Mouse (Mus musculus) testis, postnatal 10 days (tissue): ENCODE data around the gene Cenpb.
"Not testable (repeated sequence)": the region's sequence is repeated elsewhere in the genome, so short reads cannot be mapped to it uniquely, and the experiment has no call there.

Experiments
- DNase-seq: peaks from one replicate; pipeline ENCODE4 v3.0.0; 2021; ENCODE audit warnings: low spot score

The Cenpb gene

GRCm38 (mm10) chr2:131179990-131180587 lies at the start of gene Cenpb:
TSS of gene Cenpb (minus strand) at chr2:131180067.
- peak; percentile 92 for DNase-seq

GRCm38 (mm10) chr2:131227243-131227642 lies 47.4 kb upstream of the Cenpb start:
- no peak for DNase-seq

- not testable (repeated sequence) for DNase-seq
Observed at GRCm38 (mm10) chr2:131226669-131227068, 46.8 kb upstream of the Cenpb start.

GRCm38 (mm10) chr2:131225178-131225577 lies 45.3 kb upstream of the Cenpb start:
- no peak for DNase-seq

- DNase-seq: peak; percentile 53
Observed at GRCm38 (mm10) chr2:131223569-131223968, 43.7 kb upstream of the Cenpb start.

GRCm38 (mm10) chr2:131222562-131222961 lies 42.7 kb upstream of the Cenpb start:
- no peak for DNase-seq

GRCm38 (mm10) chr2:131221853-131222515 lies 42.1 kb upstream of the Cenpb start:
- no peak for DNase-seq

- no peak for DNase-seq
Observed at GRCm38 (mm10) chr2:131220030-131220429, 40.2 kb upstream of the Cenpb start.

- no peak for DNase-seq
Observed at GRCm38 (mm10) chr2:131215941-131216858, 36.3 kb upstream of the Cenpb start.

GRCm38 (mm10) chr2:131213773-131214172 lies 33.9 kb upstream of the Cenpb start:
- DNase-seq: no peak

GRCm38 (mm10) chr2:131211026-131211615 lies 31.3 kb upstream of the Cenpb start:
- no peak for DNase-seq

- peak; percentile 96 for DNase-seq
Observed at GRCm38 (mm10) chr2:131209969-131210792, 30.3 kb upstream of the Cenpb start.

GRCm38 (mm10) chr2:131209125-131209795 lies 29.4 kb upstream of the Cenpb start:
- DNase-seq: no peak

- DNase-seq: no peak
Observed at GRCm38 (mm10) chr2:131208356-131208755, 28.5 kb upstream of the Cenpb start.

- no peak for DNase-seq
Observed at GRCm38 (mm10) chr2:131206778-131207177, 26.9 kb upstream of the Cenpb start, which contains the start of gene Ap5s1. TSS of gene Ap5s1 (plus strand) at chr2:131207078.

- DNase-seq: no peak
Observed at GRCm38 (mm10) chr2:131205521-131206182, 25.8 kb upstream of the Cenpb start.

GRCm38 (mm10) chr2:131204410-131204981 lies 24.6 kb upstream of the Cenpb start:
- DNase-seq: peak; percentile 95

- no peak for DNase-seq
Observed at GRCm38 (mm10) chr2:131203816-131204409, 24.0 kb upstream of the Cenpb start.

- DNase-seq: no peak
Observed at GRCm38 (mm10) chr2:131201262-131201661, 21.4 kb upstream of the Cenpb start.
